Mouse (Mus musculus): ENCODE measurements around the gene Itgb1bp1.

Gene Itgb1bp1

GRCm38 (mm10) chr12:21234560-21234959 lies 51.5 kb downstream of the Itgb1bp1 start:
- DNase-seq, result no peak

GRCm38 (mm10) chr12:21233727-21234126 lies 52.4 kb downstream of the Itgb1bp1 start:
- DNase-seq, result no peak

- no peak for DNase-seq
These were observed 56.8 kb downstream of the Itgb1bp1 start for GRCm38 (mm10) chr12:21229076-21229918.

GRCm38 (mm10) chr12:21228650-21229049 lies 57.4 kb downstream of the Itgb1bp1 start:
- DNase-seq, result no peak

- peak in 1 of 2 experiments; percentile 20 for DNase-seq
These were observed 58.8 kb downstream of the Itgb1bp1 start for GRCm38 (mm10) chr12:21227076-21227980.

- DNase-seq, result no peak
These were observed 59.8 kb downstream of the Itgb1bp1 start for GRCm38 (mm10) chr12:21226316-21226715.

- DNase-seq, result no peak
These were observed 60.7 kb downstream of the Itgb1bp1 start for GRCm38 (mm10) chr12:21225358-21225757.

- DNase-seq, result no peak
These were observed 62.2 kb downstream of the Itgb1bp1 start for GRCm38 (mm10) chr12:21223923-21224322.

- DNase-seq, result no peak
These were observed 65.5 kb downstream of the Itgb1bp1 start for GRCm38 (mm10) chr12:21220596-21220995.

- DNase-seq, result no peak
These were observed 68.2 kb downstream of the Itgb1bp1 start for GRCm38 (mm10) chr12:21217776-21218444.

- DNase-seq, result no peak
These were observed 71.4 kb downstream of the Itgb1bp1 start for GRCm38 (mm10) chr12:21214551-21215165.

GRCm38 (mm10) chr12:21212876-21213275 lies 73.2 kb downstream of the Itgb1bp1 start:
- DNase-seq, result peak; percentile 5 to 27

- no peak for DNase-seq
These were observed 76.8 kb downstream of the Itgb1bp1 start for GRCm38 (mm10) chr12:21209273-21209672.

- DNase-seq, result no peak
These were observed 77.8 kb downstream of the Itgb1bp1 start for GRCm38 (mm10) chr12:21208172-21208795.

GRCm38 (mm10) chr12:21207422-21207821 lies 78.7 kb downstream of the Itgb1bp1 start:
- DNase-seq, result no peak

- DNase-seq, result no peak
These were observed 80.3 kb downstream of the Itgb1bp1 start for GRCm38 (mm10) chr12:21205799-21206198.

GRCm38 (mm10) chr12:21204701-21205312 lies 81.3 kb downstream of the Itgb1bp1 start:
- no peak for DNase-seq

- no peak for DNase-seq
These were observed 84.4 kb downstream of the Itgb1bp1 start for GRCm38 (mm10) chr12:21201485-21202269.

- DNase-seq, result no peak
These were observed 85.5 kb downstream of the Itgb1bp1 start for GRCm38 (mm10) chr12:21200613-21201012.

GRCm38 (mm10) chr12:21196420-21196819 lies 89.7 kb downstream of the Itgb1bp1 start:
- DNase-seq, result no peak

GRCm38 (mm10) chr12:21195497-21195896 lies 90.6 kb downstream of the Itgb1bp1 start:
- no peak for DNase-seq
